Mouse (Mus musculus): ENCODE results near the gene Pon1.

The Pon1 gene

DNA sequence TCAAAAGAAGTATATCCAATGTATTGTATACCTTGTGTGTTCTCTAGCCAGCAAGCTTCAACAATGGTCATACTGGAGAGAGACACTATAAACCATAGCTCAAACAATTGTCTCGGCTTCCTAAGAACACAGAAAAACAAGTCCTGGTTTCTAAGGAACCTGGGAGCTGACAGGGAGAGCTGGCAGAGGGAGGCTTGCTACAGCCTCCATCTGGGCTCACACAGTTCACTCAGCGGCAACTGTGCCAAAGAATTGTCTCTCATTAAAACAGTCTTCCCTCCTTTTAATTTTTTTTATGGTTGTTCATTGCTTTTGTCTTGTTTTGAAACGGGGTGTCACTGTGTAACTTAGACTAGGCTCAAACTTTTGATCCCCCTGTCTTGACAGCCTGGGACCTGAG lies 73.5 kb downstream of the Pon1 start:
- no peak for DNase-seq

DNA sequence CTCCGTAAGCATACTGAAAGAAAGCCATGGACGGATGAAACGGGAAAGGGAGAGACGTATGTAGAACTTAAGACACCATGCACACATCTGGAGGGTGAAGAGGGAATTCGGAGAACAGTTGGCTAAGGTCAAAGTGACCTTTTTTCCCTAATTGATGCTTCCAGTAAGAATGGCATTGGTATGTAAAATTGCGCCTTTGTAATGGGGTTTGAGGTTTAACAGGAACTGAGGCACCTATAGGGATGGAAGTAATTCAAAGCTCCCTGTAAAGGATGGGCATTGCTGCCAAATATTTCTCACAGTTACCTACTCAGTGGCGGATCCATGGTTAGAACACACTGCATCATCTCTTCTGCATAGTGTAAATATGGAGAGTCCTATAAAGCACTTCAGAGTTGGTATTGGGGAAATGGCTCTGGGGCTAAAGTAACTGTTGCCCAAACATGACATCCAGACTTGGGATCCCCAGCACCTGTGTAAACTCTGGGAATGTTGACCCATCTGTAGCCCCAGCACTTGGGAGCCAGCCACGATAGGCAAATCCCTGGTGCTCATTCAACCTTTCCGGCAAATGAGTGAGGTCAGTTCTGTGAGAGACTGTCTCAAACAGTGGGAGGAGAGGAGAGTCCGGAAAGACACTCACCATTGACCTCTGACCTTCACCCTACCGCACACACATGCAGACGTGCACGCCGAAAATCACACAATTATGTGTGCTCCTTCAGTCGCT lies 74.4 kb downstream of the Pon1 start:
- DNase-seq, result no peak

Measured in thymus, postnatal 14 days (tissue).